Mouse (Mus musculus): ENCODE measurements around the gene Sgcd.

The Sgcd gene

GRCm38 (mm10) chr11:47264267-47264984 is 724.3 kb downstream of the Sgcd start:
- DNase-seq, result no peak

GRCm38 (mm10) chr11:47250301-47250700 is 738.5 kb downstream of the Sgcd start:
- DNase-seq, result no peak

GRCm38 (mm10) chr11:47248345-47248893 is 740.4 kb downstream of the Sgcd start:
- no peak for DNase-seq

- DNase-seq, result no peak
Observed at GRCm38 (mm10) chr11:47247703-47248344, 740.9 kb downstream of the Sgcd start.

GRCm38 (mm10) chr11:47242401-47242800 is 746.4 kb downstream of the Sgcd start:
- DNase-seq, result no peak

GRCm38 (mm10) chr11:47228222-47228621 is 760.5 kb downstream of the Sgcd start:
- no peak for DNase-seq

GRCm38 (mm10) chr11:47224148-47224547 is 764.6 kb downstream of the Sgcd start:
- DNase-seq, result no peak

- DNase-seq, result no peak
Observed at GRCm38 (mm10) chr11:47211531-47211930, 777.2 kb downstream of the Sgcd start.

GRCm38 (mm10) chr11:47206461-47206860 is 782.3 kb downstream of the Sgcd start:
- DNase-seq, result no peak

GRCm38 (mm10) chr11:47199106-47199505 is 789.7 kb downstream of the Sgcd start:
- no peak for DNase-seq

GRCm38 (mm10) chr11:47188556-47188955 is 800.2 kb downstream of the Sgcd start:
- DNase-seq, result no peak

GRCm38 (mm10) chr11:47174977-47175376 is 813.8 kb downstream of the Sgcd start:
- no peak for DNase-seq

GRCm38 (mm10) chr11:47170926-47171625 is 817.7 kb downstream of the Sgcd start:
- DNase-seq, result no peak

GRCm38 (mm10) chr11:47167376-47167775 is 821.4 kb downstream of the Sgcd start:
- DNase-seq, result no peak

GRCm38 (mm10) chr11:47158089-47158488 is 830.7 kb downstream of the Sgcd start:
- no peak for DNase-seq

GRCm38 (mm10) chr11:47156730-47157693 is 831.8 kb downstream of the Sgcd start:
- DNase-seq, result no peak

- no peak for DNase-seq
Observed at GRCm38 (mm10) chr11:47154837-47155430, 833.8 kb downstream of the Sgcd start.

GRCm38 (mm10) chr11:47149607-47150006 is 839.2 kb downstream of the Sgcd start:
- no peak for DNase-seq

GRCm38 (mm10) chr11:47139867-47140266 is 848.9 kb downstream of the Sgcd start:
- no peak for DNase-seq

- DNase-seq, result no peak
Observed at GRCm38 (mm10) chr11:47139271-47139670, 849.5 kb downstream of the Sgcd start.

- no peak for DNase-seq
Observed at GRCm38 (mm10) chr11:47132410-47132809, 856.4 kb downstream of the Sgcd start.

- DNase-seq, result no peak
Observed at GRCm38 (mm10) chr11:47130432-47130831, 858.3 kb downstream of the Sgcd start.

All from cerebellum, adult 8-10 months (tissue).